Mouse (Mus musculus): ENCODE results near the gene Eif4a1. TPM values are rescaled to one million over a fixed set of nuclear protein-coding genes. Genes with fewer than 3 reads are reported as not detected.
"Not testable (repeated sequence)": the region's sequence is repeated elsewhere in the genome, so short reads cannot be mapped to it uniquely, and the experiment has no call there.

Eif4a1 gene
- total RNA-seq (2021) = 100 to 1,000 TPM; 369 to 381 TPM

- peak; percentile 96 to 99 for DNase-seq (ENCODE audit: extremely low spot score in 1 of 2, low spot score in 1 of 2)
Observed at GRCm38 (mm10) chr11:69672211-69672706, at the start of gene Eif4a1. Eif4a1 (minus strand) TSS chr11:69672423.

- DNase-seq (ENCODE audit: extremely low spot score in 1 of 2, low spot score in 1 of 2) = no peak
Observed at GRCm38 (mm10) chr11:69720852-69721251, 48.6 kb upstream of the Eif4a1 start.

- no peak for DNase-seq (ENCODE audit: extremely low spot score in 1 of 2, low spot score in 1 of 2)
Observed at GRCm38 (mm10) chr11:69719423-69719822, 47.2 kb upstream of the Eif4a1 start.

GRCm38 (mm10) chr11:69718661-69719060 is 46.4 kb upstream of the Eif4a1 start:
- DNase-seq (ENCODE audit: extremely low spot score in 1 of 2, low spot score in 1 of 2) = no peak

GRCm38 (mm10) chr11:69716953-69717352 is 44.7 kb upstream of the Eif4a1 start:
- DNase-seq (ENCODE audit: extremely low spot score in 1 of 2, low spot score in 1 of 2) = no peak

- DNase-seq (ENCODE audit: extremely low spot score in 1 of 2, low spot score in 1 of 2) = no peak
Observed at GRCm38 (mm10) chr11:69715929-69716328, 43.7 kb upstream of the Eif4a1 start.

- DNase-seq (ENCODE audit: extremely low spot score in 1 of 2, low spot score in 1 of 2) = peak in 1 of 2 experiments; percentile 32
Observed at GRCm38 (mm10) chr11:69715482-69715881, 43.3 kb upstream of the Eif4a1 start.

GRCm38 (mm10) chr11:69714636-69715329 is 42.6 kb upstream of the Eif4a1 start:
- DNase-seq (ENCODE audit: extremely low spot score in 1 of 2, low spot score in 1 of 2) = no peak

GRCm38 (mm10) chr11:69712954-69713672 is 40.9 kb upstream of the Eif4a1 start:
- DNase-seq (ENCODE audit: extremely low spot score in 1 of 2, low spot score in 1 of 2) = no peak

GRCm38 (mm10) chr11:69711082-69711481 is 38.9 kb upstream of the Eif4a1 start:
- no peak for DNase-seq (ENCODE audit: extremely low spot score in 1 of 2, low spot score in 1 of 2)

- no peak for DNase-seq (ENCODE audit: extremely low spot score in 1 of 2, low spot score in 1 of 2)
Observed at GRCm38 (mm10) chr11:69710470-69710869, 38.2 kb upstream of the Eif4a1 start.

- no peak for DNase-seq (ENCODE audit: extremely low spot score in 1 of 2, low spot score in 1 of 2)
Observed at GRCm38 (mm10) chr11:69709554-69710446, 37.6 kb upstream of the Eif4a1 start.

- DNase-seq (ENCODE audit: extremely low spot score in 1 of 2, low spot score in 1 of 2) = no peak
Observed at GRCm38 (mm10) chr11:69708614-69709265, 36.5 kb upstream of the Eif4a1 start.

GRCm38 (mm10) chr11:69707873-69708381 is 35.7 kb upstream of the Eif4a1 start:
- DNase-seq (ENCODE audit: extremely low spot score in 1 of 2, low spot score in 1 of 2) = no peak

GRCm38 (mm10) chr11:69707480-69707847 is 35.2 kb upstream of the Eif4a1 start:
- no peak for DNase-seq (ENCODE audit: extremely low spot score in 1 of 2, low spot score in 1 of 2)

- no peak for DNase-seq (ENCODE audit: extremely low spot score in 1 of 2, low spot score in 1 of 2)
Observed at GRCm38 (mm10) chr11:69706775-69707479, 34.7 kb upstream of the Eif4a1 start.

GRCm38 (mm10) chr11:69704613-69705010 is 32.4 kb upstream of the Eif4a1 start:
- no peak for DNase-seq (ENCODE audit: extremely low spot score in 1 of 2, low spot score in 1 of 2)

GRCm38 (mm10) chr11:69703814-69704612 is 31.8 kb upstream of the Eif4a1 start:
- no peak for DNase-seq (ENCODE audit: extremely low spot score in 1 of 2, low spot score in 1 of 2)

- not testable (repeated sequence) for DNase-seq (ENCODE audit: extremely low spot score in 1 of 2, low spot score in 1 of 2)
Observed at GRCm38 (mm10) chr11:69703381-69703780, 31.2 kb upstream of the Eif4a1 start.

Data from layer of hippocampus, postnatal 25 days (tissue).